Mouse (Mus musculus) CH12.LX (cell line): ENCODE measurements around the gene Zfp637.

Experiments
- CHD1 ChIP-seq: IDR thresholded peaks from 2 replicates; pipeline ENCODE4 v1.6.1; 2012; ENCODE audit warnings: low read depth, low read length, improper control_type of control experiment, inconsistent platforms
- CTCF ChIP-seq, 2 experiments: IDR thresholded peaks in 1 of 2; conservative IDR thresholded peaks in 1 of 2; 2 replicates each; pipeline ENCODE4 v1.5.1; 2011 to 2012; ENCODE audit warnings: low read depth in 2 of 2, low read length in 2 of 2, improper control_type of control experiment in 1 of 2, inconsistent platforms in 1 of 2, mild to moderate bottlenecking in 1 of 2, moderate library complexity in 1 of 2
- ETS1 ChIP-seq: conservative IDR thresholded peaks from 2 replicates; pipeline ENCODE4 v1.6.1; 2012; ENCODE audit warnings: low read depth, mild to moderate bottlenecking, inconsistent platforms, low read length, improper control_type of control experiment, moderate library complexity
- MAZ ChIP-seq: IDR thresholded peaks from 2 replicates; pipeline ENCODE4 v1.6.1; 2012; ENCODE audit warnings: low read depth, mild to moderate bottlenecking, inconsistent platforms, low read length, improper control_type of control experiment, moderate library complexity
- POLR2A ChIP-seq: IDR thresholded peaks from 2 replicates; pipeline ENCODE4 v1.6.1; 2011; ENCODE audit warnings: low read depth, mild to moderate bottlenecking, improper control_type of control experiment, low read length
- POLR2AphosphoS2 ChIP-seq: IDR thresholded peaks from 2 replicates; pipeline ENCODE4 v1.6.1; 2011; ENCODE audit warnings: low read depth, low read length, improper control_type of control experiment
- TCF12 ChIP-seq: IDR thresholded peaks from 2 replicates; pipeline ENCODE4 v1.6.1; 2014; ENCODE audit warnings: low read depth, mild to moderate bottlenecking, inconsistent platforms, low read length, improper control_type of control experiment
- UBTF ChIP-seq: IDR thresholded peaks from 2 replicates; pipeline ENCODE4 v1.6.1; 2012; ENCODE audit warnings: low read depth, mild to moderate bottlenecking, inconsistent platforms, low read length, improper control_type of control experiment, moderate library complexity
- ZNF384 ChIP-seq: IDR thresholded peaks from 2 replicates; pipeline ENCODE4 v1.6.1; 2012; ENCODE audit warnings: low read depth, low read length, improper control_type of control experiment, inconsistent platforms

DNA sequence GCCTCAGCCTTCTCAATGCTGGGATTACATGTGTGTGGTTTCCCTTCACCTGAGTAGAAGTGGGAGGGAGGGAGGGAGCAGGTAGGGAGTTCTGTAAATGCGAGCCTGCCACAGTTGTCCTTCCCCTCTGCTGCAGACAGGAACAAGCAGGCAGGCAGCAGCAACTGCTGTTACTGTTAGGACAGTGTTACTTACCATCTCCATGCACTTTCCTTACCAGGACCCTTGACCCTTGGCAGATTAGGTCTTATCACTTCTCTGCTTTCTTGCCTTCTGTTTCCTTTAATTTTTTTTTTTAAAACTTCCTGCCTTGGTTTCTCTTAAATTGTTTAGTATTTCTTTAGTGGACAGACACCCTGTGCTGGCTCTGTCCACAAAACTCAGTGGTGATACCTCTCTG lies 47.1 kb downstream of the Zfp637 start:
- TF ChIP-seq CTCF (conservative IDR thresholded peaks at IDR 0.05 in 1 of 2, IDR thresholded peaks at IDR 0.05 in 1 of 2; ENCODE audit: low read depth in 2 of 2, low read length in 2 of 2) (no peak), TCF12 (no peak), CHD1 (no peak), UBTF (no peak), ZNF384 (no peak), POLR2A (no peak), MAZ (no peak), POLR2AphosphoS2 (no peak), ETS1 (no peak)
